Mouse (Mus musculus) spleen, adult 2 months (tissue): ENCODE measurements around the gene Ogdh.

Source experiments
- CTCF ChIP-seq: fragments of 200-500 bp; IDR thresholded peaks from 2 replicates; pipeline ENCODE4 v1.5.1; 2011; ENCODE audit warnings: mild to moderate bottlenecking, inconsistent platforms; ENCODE audit not compliant: insufficient read depth, insufficient read length, insufficient replicate concordance; ENCODE audit errors: extremely low read depth
- POLR2A ChIP-seq: fragments of 200-500 bp; IDR thresholded peaks from 2 replicates; pipeline ENCODE4 v1.6.1; 2011; ENCODE audit warnings: low read depth, low read length, inconsistent platforms

GRCm38 (mm10) chr11:6405591-6406081 lies 114.2 kb downstream of the Ogdh start:
- TF ChIP-seq CTCF: no peak
- no peak for TF ChIP-seq POLR2A
